Mouse (Mus musculus) yolk sac, embryonic 10.5 days (tissue): Measurements from ENCODE around the gene Csf3.
"Not testable (repeated sequence)": the region's sequence is repeated elsewhere in the genome, so short reads cannot be mapped to it uniquely, and the experiment has no call there.

Experiments
- DNase-seq: peaks from one replicate; pipeline ENCODE4 v3.0.0-alpha.2; 2017; ENCODE audit warnings: low spot score

Csf3 gene

DNA sequence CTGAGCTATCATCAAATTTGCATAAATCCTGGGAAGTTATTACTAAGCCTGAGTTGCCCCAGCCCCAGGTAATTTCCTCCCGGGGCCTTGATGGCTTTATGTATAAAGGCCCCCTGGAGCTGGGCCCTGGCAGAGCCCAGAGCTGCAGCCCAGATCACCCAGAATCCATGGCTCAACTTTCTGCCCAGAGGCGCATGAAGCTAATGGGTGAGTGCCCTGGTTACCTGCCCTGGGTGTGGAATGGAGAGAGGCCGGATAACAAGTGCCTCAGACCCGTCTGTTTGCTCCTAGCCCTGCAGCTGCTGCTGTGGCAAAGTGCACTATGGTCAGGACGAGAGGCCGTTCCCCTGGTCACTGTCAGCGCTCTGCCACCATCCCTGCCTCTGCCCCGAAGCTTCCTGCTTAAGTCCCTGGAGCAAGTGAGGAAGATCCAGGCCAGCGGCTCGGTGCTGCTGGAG, at the start of gene Csf3:
Csf3 (plus strand) TSS at position 51 of the 458 bp plus-strand sequence.
- DNase-seq: no peak

DNA sequence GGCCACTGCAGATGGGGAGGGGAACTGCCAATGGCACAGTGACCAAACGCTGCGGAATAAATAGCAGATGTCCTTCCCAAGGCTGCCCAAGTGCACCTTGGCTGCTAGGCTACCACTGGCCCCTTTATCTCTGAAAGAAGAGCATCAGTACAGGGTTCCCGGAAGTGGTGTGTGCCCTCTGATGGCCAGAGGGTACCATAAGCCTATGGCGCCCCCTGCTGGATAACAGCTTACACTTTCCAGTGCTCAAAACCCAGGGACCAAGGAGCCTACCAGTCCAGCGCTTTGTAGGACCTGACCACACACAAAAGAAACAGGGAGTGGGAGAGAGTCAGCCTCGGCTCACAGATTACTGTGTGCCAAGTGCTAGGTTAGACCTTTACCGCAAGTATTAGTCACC, 46.0 kb upstream of the Csf3 start:
- DNase-seq: peak; percentile 15

DNA sequence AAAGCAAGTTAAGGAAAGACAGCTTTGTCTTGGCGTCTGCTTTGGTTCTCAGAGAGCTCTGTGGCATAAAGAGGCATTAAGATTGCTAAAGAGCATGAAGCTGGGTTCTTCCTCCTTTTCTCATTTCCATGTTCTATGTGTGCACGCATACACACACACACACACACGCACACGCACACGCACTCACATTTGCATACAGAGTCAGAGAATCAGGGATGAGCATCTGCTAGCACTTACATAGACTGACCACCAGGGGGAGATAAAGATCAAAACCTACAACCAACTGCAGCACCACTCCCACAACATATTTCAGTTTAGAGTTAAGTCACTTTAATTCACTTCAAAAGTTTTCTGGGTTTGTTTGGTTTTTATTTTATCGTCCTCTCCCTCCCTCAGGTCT, 40.5 kb upstream of the Csf3 start:
- DNase-seq: peak; percentile 16

DNA sequence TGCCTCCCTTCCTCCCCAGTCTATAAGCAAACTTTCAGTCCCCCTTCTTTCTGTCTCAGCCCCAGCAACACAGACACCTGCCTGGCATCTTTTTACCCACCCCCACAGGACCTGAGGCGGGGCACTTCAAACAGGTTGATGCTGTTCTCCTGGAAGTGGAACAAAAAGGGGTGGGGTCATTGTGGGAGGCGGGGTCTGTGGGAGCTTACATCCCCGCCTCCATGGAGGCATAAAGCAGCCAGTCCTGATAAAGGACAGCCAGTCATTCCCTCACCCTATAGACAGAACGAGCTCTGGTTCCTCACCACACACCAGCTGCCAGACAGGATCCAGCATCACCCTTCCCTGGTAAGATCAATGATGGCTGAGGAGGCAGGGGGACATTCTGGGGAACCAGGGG, 37.0 kb upstream of the Csf3 start, which contains the start of gene Gsdma:
Gsdma (plus strand) TSS at position 261 of the 400 bp plus-strand sequence.
- no peak for DNase-seq

DNA sequence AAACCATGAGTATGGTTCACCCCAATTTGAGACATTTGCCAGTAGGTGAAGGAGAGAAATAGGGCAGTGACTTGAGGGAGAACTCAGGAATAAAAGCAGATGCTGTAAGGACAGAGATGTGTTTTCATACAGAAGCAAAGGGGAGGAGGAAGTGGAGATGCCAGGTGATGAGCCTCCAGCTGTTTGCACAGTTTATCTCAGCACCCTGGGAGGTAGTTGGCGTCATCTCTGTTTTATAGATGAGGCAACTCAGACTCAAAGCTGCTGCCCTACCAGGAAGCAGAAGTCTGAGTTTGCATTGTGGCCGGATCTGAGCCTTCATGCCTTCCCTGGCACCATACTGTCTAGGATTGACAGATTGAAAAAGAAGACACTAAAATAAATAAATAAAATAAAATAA, 32.1 kb upstream of the Csf3 start:
- DNase-seq: no peak

DNA sequence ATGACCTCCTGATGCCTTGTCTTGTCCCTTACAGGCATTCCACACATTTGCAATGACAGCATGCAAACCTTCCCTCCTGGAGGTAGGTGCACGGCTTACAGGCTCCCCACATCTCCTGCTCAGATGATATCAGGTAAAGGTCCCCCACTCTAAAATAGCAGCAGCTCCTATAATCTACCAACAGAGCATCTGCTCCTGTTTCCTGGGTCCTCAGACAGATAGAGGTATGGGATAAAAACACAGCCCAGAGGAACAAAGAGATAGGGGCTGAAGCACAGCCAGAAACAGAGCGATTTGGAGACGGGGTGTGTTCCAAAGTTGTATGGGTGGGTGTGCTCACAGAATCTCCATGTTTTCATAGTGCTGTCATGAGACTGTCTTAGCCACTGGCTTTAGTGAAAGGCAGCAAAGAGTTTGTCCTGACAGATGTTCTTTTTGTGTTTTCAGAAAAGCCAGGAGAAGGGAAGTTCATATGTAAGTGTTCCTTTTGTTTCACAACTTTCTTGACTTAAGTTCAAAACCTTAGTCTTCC, 29.7 kb upstream of the Csf3 start:
- DNase-seq: no peak

DNA sequence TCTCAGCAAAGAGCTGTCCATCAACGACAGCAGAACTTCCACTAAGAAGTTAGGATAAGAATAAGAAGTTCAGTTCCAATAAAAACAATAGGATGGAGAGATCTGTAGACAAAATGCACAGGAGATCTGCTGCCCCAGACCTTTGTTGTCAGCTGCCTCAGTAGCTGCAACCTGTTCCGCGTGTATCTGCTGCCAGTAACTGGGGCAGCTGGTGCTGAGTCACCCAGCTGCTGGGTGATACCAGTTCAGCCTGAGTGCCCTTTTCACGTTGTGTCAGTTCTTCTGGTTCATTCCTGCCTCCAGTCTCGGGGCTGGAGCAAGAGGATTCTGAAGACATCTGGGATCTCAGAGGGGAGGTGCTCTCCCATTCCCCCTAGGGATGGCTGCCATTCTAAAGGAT, 29.2 kb upstream of the Csf3 start:
- DNase-seq: no peak

DNA sequence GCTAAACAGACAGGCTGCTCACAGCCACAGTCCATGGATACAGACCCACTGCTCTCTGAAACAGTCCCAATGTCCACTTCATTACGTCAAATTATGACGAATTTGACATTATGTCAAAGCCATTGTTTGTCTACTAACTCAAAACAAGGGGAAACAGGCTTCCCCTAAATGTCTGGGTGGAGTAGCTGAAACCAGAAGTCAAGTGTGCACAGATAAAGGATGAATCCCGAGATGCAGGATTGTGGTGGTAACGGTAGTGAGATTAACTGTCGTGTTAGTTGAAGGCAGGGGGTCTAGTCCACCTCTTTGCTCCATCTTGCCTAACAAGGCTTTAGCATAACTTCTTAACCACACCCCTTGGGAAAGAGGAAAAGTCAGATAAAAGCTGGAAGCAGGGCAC, 28.6 kb upstream of the Csf3 start:
- DNase-seq: no peak

DNA sequence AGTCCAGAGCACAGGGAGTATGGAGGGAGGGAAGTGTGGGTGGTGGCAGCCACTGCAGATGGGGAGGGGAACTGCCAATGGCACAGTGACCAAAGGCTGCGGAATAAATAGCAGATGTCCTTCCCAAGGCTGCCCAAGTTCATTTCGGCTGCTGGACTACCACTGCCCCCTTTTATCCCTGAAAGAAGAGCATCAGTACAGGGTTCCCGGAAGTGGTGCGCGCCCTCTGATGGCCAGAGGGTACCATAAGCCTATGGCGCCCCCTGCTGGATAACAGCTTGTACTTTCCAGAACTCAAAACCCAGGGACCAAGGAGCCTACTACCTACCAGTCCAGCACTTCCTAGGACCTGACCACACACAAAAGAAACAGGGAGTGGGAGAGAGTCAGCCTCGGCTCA, 27.9 kb upstream of the Csf3 start:
- DNase-seq: not testable (repeated sequence)

DNA sequence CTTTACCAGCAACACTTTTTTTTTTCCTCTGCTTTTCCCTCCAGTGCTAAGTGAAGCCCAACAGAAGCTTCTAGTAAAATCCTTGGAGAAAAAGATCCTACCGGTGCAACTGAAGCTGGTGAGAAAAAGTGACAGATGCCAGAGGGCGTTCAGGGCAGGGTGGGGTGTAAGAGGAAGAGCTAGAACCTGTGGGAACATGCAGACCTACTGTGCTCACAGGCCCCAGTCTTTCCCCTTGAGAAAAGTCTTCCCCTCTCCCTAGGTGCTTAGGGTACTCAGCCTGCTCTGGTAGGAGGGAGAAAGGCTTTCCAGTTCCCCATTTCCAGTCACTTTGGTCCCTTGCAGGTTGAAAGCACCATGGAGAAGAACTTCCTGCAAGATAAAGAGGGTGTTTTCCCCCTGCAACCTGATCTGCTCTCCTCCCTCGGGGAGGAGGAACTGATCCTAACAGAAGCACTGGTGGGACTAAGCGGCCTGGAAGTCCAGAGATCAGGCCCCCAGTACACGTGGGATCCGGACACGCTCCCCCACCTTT, 25.2 kb upstream of the Csf3 start:
- DNase-seq: no peak

DNA sequence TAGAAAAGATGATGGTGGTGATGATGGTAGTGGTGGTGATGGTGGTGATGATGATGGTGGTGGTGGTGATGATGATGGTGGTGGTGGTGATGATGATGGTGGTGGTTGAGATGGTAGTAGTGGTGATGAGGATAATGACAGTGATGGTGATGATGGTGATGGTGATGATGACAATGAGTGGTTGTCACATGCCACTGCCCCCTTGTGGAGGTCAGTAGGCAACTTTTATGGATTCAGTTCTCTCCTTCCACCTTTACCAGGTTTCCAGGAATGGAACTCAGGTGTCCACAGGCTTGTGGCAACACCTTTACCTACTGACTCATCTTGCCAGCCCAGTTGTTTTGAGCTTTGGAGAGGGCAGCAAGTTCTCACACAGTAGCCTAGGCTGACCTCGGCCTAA, 21.0 kb upstream of the Csf3 start:
- DNase-seq: no peak

DNA sequence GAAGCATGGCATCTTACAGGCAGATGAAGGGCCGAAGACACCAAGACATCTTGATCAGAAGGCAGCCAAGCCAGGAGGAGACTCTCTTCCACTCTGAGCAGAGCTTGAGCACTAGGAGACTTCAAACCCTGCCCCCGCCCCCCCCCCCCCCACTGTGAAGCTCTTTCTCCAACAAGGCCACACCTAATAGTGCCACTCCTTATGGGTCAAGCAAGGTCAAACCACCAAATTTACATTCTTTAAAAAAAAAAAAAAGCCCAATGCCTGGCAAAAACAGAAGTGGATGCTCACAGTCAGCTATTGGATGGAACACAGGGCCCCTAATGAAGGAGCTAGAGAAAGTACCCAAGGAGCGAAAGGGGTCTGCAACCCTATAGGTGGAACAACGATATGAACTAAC, 20.5 kb upstream of the Csf3 start:
- DNase-seq: not testable (repeated sequence)

DNA sequence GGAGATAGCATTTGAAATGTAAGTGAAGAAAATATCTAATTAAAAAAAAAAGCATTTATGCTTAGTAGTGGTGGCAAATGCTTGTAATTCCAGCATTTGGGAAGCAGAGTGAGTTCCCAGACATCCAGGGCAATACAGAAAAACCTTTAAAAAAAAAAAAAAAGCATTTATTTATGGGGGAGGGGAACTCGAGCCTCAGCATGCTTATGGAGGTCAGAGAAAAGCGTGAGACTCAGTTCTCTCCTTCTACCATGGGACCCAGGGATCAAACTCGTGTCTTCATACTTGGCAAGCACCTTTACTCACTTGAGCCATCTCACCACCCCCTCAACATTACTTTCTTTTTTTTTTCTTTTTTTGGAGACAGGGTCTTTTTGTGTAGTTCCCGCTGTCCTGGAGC, 19.9 kb upstream of the Csf3 start:
- no peak for DNase-seq

DNA sequence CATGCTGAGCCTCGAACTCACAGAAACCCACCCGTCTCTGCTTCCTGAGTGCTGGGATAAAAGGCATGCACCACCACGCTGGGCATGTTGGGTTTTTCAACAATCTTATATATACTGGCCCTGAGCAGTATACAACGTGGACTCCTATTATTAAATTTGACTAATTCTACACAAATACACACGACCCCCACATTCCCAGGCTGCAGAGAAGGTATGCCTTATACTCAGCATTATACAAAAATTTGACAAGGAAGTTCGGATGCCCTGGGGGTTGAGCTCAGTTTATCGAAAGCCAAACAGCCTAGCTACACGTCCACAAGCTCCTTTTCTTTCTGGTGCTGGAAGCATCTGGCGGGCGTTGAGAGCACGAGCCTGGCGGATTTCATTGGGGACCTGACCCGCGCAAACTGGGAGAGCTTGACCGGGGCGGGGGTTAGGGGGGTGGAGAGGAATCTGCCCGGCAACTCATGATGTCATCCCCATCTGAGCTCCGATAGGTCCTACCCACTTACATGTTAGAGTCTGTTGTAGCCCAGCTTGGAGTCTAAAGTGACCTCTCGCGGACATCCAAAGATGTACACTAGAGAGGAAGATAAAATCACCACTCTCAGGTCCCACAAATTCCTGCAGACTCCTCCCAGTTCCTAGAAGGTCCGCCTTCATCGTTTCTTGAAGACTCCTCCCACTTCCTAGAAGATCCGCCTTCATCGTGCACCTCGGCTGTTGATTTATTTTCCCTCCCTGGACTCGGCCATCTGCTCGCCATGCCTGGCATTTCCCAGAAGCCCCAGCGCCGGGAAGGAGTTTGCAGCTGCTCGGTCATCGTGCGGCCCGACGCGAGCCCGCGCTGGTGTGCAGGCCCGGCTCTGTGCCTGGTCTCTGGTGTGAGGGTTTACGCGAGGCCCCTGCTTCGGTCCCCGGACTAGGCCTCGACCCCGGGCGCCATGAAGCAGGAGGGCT, 19.0 kb upstream of the Csf3 start, which contains the start of gene Psmd3:
Psmd3 (plus strand) TSS at position 769 of the 960 bp plus-strand sequence.
- peak; percentile 99 for DNase-seq

DNA sequence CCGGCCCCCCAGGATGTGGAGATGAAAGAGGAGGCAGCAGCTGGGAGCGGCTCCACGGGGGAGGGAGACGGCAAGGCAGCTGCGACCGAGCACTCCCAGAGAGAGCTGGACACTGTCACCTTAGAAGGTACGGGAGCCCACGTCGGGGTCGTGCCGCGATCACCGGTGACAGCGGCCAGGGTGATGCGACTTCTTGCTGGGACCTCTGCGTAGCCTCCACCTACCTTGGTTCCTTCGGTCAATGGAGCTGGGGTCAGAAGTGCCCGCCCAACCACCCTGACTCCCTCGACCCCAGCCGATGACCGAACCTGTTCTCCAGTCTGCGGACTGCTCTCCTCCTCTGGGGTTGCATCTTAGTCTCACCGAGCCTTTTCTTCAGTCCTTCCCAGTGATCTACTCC, 18.3 kb upstream of the Csf3 start:
- DNase-seq: no peak

DNA sequence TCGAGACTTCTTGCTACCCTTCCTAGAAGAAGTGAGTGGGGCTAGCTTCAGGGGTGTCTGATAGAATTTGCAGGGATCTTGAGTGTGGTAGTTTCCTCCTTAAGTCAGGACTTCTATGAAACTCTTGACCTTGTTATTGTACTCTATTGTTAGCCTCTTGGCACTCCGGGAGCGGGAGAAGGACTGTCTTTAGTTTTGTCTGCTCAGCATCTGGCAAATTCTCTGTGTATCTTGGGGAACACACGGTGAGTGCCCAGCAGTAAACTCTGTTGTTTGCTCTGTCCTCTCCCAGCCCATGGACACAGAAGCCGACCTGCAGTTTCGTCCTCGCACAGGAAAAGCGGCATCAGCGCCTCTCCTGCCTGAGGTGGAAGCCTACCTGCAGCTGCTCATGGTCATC, 15.4 kb upstream of the Csf3 start:
- DNase-seq: no peak

DNA sequence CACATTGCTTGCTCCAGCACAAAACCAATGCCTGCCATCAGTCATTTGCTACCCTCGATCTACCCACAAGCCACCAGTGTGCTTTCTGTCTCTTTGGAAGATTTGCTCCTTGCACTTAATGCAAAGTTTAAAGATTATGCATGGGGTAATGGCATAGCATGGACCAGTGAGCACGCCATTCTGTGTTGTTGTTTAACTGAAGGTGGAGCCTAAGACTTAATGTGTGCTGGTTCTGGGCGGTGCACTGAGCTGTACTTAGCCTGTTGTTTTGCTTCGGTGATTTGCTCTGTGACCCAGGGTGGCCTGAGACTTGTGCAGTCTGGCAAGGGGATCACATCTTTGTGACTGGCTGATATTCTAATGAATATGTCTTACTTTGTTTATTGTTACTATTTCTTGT, 14.1 kb upstream of the Csf3 start:
- DNase-seq: peak; percentile 41

DNA sequence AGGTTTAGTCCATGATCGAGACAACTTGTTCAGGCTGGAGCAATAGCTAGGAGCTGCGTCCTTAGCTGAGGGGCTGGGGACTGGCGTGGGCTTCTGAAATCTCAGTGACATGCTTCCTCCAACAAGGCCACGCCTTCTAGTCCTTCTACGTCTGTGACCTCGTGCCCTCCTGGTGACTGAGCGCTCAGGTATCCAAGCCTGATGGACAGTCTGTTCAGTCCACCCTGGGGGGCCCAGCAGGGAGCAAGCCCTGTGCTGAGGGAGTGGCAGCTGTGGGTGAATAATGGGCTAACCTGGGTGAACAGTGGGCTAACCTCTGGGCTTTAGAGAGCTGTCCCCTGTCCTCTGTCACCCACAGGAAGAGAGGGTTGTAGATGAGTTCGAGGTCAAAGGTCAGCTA, 13.1 kb upstream of the Csf3 start:
- peak; percentile 56 for DNase-seq

DNA sequence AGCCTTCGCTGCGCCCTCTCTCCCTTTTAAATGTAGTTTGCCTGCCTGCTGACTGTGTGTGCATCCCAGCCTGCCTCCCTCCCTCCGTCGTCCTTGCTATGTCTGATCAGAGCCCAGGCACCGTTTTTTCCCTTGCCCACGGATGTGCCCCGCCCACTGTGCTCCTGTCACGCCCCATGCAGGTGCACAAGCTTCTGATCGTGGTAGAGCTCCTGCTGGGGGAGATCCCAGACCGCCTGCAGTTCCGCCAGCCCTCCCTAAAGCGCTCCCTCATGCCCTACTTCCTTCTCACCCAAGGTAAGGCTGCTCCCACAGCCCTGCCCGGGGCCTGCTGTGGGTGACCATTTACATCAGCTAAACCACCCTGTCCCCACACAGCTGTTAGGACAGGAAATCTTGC, 7.9 kb upstream of the Csf3 start:
- DNase-seq: no peak

DNA sequence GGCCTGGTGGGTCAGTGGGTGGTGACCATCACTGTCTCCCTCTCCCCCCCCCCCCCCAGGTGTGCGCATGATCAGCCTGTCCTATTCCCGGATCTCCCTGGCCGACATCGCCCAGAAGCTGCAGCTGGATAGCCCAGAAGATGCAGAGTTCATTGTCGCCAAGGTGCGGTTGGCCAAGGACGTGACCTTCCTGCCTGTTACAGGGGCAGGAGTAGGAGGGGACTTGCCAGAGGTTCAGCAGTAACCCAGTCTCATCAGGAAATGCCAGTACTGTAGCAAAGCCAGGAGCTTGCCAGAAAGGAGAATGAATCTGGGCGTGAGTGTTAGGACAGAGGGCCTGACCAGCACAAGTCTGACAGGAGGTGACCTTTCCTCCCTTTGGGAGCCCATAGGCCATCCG, 7.3 kb upstream of the Csf3 start:
- no peak for DNase-seq

DNA sequence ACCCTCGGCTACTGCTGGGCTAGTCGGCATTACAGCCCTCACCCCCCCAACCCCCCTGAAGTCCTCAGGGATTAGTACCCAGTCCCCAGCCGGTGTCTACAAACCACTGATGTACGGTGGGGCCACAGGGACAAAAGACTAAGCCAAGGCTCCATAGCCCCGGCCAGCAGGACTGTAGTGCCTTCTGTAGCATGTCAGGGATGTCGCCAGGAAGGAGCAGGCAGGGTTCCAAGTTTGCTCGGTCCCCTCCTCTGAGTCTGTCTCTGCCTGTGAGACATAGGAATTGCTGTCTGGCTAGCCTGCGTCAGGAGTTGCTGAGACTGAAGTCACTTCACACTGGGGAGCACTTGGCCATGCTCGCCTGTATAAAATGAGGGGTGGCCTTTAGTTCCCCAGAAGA, 6.8 kb upstream of the Csf3 start:
- no peak for DNase-seq

DNA sequence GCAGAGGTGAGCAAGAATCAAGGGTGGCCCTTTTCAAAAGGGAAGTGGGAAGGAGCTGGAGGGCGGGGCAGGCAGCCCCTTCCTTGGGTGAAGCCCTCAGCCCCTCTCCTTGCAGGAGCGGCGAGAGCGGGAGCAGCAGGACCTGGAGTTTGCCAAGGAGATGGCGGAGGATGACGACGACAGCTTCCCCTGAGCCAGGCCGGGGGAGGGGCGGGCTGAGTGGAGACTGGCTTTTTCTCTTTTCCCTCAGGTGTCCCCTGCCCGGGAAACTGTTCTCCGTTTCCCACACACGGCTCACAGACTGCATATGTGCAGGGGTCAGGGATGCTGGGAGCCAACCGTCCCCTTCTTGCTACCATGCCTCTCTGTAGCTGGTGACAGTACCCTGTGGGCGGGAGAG, 5.7 kb upstream of the Csf3 start:
- no peak for DNase-seq
